Mouse (Mus musculus) inflammation-experienced regulatory T-cells (primary cell): ENCODE measurements around the gene Wdr78. TPM values are rescaled to one million over a fixed set of nuclear protein-coding genes. Genes with fewer than 3 reads are reported as not detected.

Experiments used
- polyA plus RNA-seq, 2 experiments: library from polyadenylated mRNA; unstranded; fragments of 100-300 nt; shearing (Covaris generic); gene quantifications; one replicate each; pipeline ENCODE4 v1.2.1; 2017

The Wdr78 gene
- polyA plus RNA-seq, result 1 to 10 TPM; 1.7 to 6.4 TPM

DNA sequence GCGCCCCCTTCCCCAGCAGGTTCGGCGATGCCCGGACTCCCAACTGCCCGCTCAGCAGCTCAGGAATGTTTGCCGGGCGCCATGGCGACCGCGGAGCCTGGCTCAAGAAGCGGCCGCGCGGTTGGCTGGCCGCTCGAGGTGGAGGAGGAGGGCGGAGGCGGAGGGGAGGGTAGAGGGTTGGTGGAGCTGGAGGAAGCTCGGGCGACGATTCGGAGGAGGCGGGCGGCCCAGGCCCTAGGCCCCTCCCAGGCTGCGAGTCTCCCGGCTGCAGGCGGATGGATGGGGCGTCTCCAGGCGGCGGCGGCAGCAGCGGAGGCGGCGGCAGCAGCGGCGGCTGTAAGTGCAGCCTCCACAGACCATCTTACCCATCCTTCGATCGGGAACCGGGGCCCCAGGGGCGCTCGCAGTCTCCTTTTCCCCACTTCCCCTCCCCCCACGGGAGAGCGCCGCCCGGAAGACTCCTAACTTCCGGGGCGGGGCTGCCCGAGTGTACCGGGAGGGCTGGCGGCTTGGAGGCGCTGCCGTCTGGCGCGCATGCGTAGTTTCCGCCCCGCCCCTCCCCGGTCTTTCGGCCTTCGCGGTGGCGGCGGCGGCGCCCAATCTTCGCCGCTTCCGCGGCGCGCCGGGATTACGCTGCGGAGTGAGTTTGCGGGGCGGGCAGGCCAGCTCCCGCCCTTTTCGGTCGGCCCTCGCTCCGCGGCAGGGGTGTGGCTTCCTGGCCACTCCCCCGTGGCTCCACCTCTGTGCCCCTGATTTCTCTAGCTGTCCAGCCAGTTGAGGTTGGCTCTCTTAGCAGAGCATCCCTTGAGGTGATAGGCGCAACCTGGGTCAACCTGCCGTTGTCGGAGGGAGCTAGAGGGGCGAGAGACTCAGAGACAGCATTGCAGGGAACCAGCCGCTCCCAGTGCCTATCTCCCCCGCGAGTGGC, at the start of gene Wdr78, which contains the start of gene Mier1:
Gene Wdr78 (minus strand): TSS at position 372 of the 928 bp plus-strand sequence.
Gene Mier1 (plus strand): TSS at position 207 of the 928 bp plus-strand sequence.

DNA sequence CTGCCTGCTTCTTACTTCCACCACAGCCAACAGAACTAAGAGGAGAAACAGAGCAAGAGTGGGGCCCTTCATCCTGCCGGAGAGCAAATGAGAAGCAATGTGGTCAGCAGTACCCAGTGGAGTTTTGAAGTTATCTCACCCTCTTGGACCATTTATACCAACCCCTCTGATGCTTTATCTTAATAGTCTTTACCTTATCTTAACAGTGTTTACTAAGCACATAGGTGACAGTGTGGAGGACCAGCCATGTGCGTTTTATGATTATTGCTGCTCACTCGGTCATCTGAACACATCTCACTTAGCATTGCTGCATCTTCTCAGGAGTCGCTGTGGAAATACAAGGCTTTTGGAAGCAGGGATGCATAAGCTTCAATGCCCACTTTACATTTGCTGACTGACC, 87.7 kb downstream of the Wdr78 start, which contains the start of gene Insl5:
Gene Insl5 (minus strand): TSS at position 222 of the 400 bp plus-strand sequence.

Other genes starting within 250 kb of the Wdr78 start
- 1 to 10 TPM in 1 of 2 experiments, under 1 TPM in 1; 0.27 to 2.7 TPM for gene Tctex1d1, start 135.9 kb downstream of the Wdr78 start, polyA plus RNA-seq
- under 1 TPM in 1 of 2 experiments, not detected in 1; 0.98 TPM for gene Insl5, start 87.7 kb downstream of the Wdr78 start, polyA plus RNA-seq
- 10 to 100 TPM; 47.6 to 68.6 TPM for gene Mier1, start 165 bp downstream of the Wdr78 start, polyA plus RNA-seq
- gene Slc35d1, start 100.6 kb upstream of the Wdr78 start, polyA plus RNA-seq, result 10 to 100 TPM; 21.0 to 27.8 TPM
- gene 4921539E11Rik, start 176.3 kb upstream of the Wdr78 start, polyA plus RNA-seq, result under 1 TPM in 1 of 2 experiments, not detected in 1; 0.23 TPM
- 10 to 100 TPM; 29.7 to 35.8 TPM for gene Oma1, start 199.3 kb upstream of the Wdr78 start, polyA plus RNA-seq